Mouse (Mus musculus) neural tube, embryonic 12.5 days (tissue): ENCODE measurements around the gene Gm9507. TPM values are rescaled to one million over a fixed set of nuclear protein-coding genes. Genes with fewer than 3 reads are reported as not detected.

ENCODE experiments used
- polyA plus RNA-seq: library from polyadenylated mRNA; unstranded; fragments of >200 nt; fragmentation: Nextera tagmentation; extraction: Ambion mirVana; gene quantifications from 2 replicates; pipeline ENCODE4 v1.2.1, GENCODE M21; 2016

Gm9507 gene
- polyA plus RNA-seq, 1 experiment from 2014 or later, result not detected

Other genes starting within 250 kb of the Gm9507 start
- 67.8 and 71.1 TPM in 2 replicates for gene Pttg1ip, start 230.1 kb downstream of the Gm9507 start, polyA plus RNA-seq
- 288 and 299 TPM in 2 replicates for gene Sumo3, start 205.7 kb downstream of the Gm9507 start, polyA plus RNA-seq
- 7.6 and 11.0 TPM in 2 replicates for gene Gm49325, start 205.6 kb downstream of the Gm9507 start, polyA plus RNA-seq
- gene Ube2g2, start 189.6 kb downstream of the Gm9507 start, polyA plus RNA-seq, result 90.9 and 93.7 TPM in 2 replicates
- 0.98 and 1.2 TPM in 2 replicates for gene Tspear, start 125.3 kb downstream of the Gm9507 start, polyA plus RNA-seq
- not detected in 2 replicates for gene Gm19402, start 121.1 kb downstream of the Gm9507 start, polyA plus RNA-seq
- not detected in 2 replicates for gene Gm9508, start 114.6 kb downstream of the Gm9507 start, polyA plus RNA-seq
- not detected in 2 replicates for gene Gm10272, start 105.2 kb downstream of the Gm9507 start, polyA plus RNA-seq
- not detected in 2 replicates for gene Gm10024, start 100.4 kb downstream of the Gm9507 start, polyA plus RNA-seq
- not detected in 2 replicates for gene Gm10142, start 96.0 kb downstream of the Gm9507 start, polyA plus RNA-seq
- gene Krtap12-1, start 91.2 kb downstream of the Gm9507 start, polyA plus RNA-seq, result not detected in 2 replicates
- not detected in 2 replicates for gene Gm10100, start 85.4 kb downstream of the Gm9507 start, polyA plus RNA-seq
- not detected in 2 replicates for gene Gm18596, start 69.2 kb downstream of the Gm9507 start, polyA plus RNA-seq
- gene Gm9736, start 60.5 kb downstream of the Gm9507 start, polyA plus RNA-seq, result not detected in 2 replicates
- not detected in 2 replicates for gene Gm3233, start 52.2 kb downstream of the Gm9507 start, polyA plus RNA-seq
- gene Gm3238, start 40.5 kb downstream of the Gm9507 start, polyA plus RNA-seq, result not detected in 2 replicates
- gene Gm7138, start 34.9 kb downstream of the Gm9507 start, polyA plus RNA-seq, result not detected in 2 replicates
- not detected in 2 replicates for gene Gm3250, start 29.3 kb downstream of the Gm9507 start, polyA plus RNA-seq
- not detected in 2 replicates for gene Gm7137, start 23.6 kb downstream of the Gm9507 start, polyA plus RNA-seq
- not detected in 2 replicates for gene Gm9639, start 16.8 kb downstream of the Gm9507 start, polyA plus RNA-seq
- gene Gm19668, start 12.7 kb downstream of the Gm9507 start, polyA plus RNA-seq, result not detected in 2 replicates
- gene Gm2696, start 2.8 kb upstream of the Gm9507 start, polyA plus RNA-seq, result not detected in 2 replicates
- not detected in 2 replicates for gene Krtap10-4, start 15.3 kb upstream of the Gm9507 start, polyA plus RNA-seq
- gene Krtap10-10, start 24.1 kb upstream of the Gm9507 start, polyA plus RNA-seq, result not detected in 2 replicates
- gene Gm36176, start 35.0 kb upstream of the Gm9507 start, polyA plus RNA-seq, result not detected in 2 replicates
- gene Gm10318, start 41.0 kb upstream of the Gm9507 start, polyA plus RNA-seq, result not detected in 2 replicates
- not detected in 2 replicates for gene Gm3285, start 50.1 kb upstream of the Gm9507 start, polyA plus RNA-seq
- gene Lrrc3, start 90.7 kb upstream of the Gm9507 start, polyA plus RNA-seq, result 8.0 and 8.4 TPM in 2 replicates
- 2.2 and 3.0 TPM in 2 replicates for gene Trpm2, start 158.7 kb upstream of the Gm9507 start, polyA plus RNA-seq
- gene 1810043G02Rik, start 166.7 kb upstream of the Gm9507 start, polyA plus RNA-seq, result 35.4 and 35.8 TPM in 2 replicates
- gene Pfkl, start 198.2 kb upstream of the Gm9507 start, polyA plus RNA-seq, result 113 and 115 TPM in 2 replicates
- not detected in 2 replicates for gene Dnmt3l, start 230.1 kb upstream of the Gm9507 start, polyA plus RNA-seq
- 0.17 and 0.22 TPM in 2 replicates for gene Aire, start 231.8 kb upstream of the Gm9507 start, polyA plus RNA-seq